Mouse (Mus musculus): ENCODE measurements at regions not wholly inside any gene's neighbourhood (a gene's known extent, or its start where the extent isn't known, plus 50 kb on each side); places are given as distances from the start of the nearest gene placed in this dataset.

DNA sequence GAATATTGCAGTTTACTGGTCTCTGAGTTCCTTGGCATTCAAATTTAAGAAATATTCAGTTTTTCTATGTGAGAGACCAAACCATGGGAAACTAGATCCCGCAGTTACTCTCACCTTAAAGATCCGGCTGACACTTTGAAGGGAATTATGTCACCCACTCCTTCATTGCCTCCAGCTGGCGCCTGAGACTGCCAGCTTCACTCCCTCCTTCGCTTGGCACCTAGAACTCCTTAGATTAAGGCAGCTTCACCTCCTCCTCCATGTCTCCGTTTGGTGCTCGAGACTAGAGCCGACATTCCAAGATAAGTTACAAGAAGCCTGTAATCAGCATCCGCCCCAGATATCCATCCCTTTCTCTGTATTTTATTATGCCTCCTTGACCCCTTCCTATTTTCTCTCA lies 269.3 kb upstream of the Slitrk4 start:
- DNase-seq (ENCODE audit: low spot score in 2 of 2), result peak; percentile 1 to 3

DNA sequence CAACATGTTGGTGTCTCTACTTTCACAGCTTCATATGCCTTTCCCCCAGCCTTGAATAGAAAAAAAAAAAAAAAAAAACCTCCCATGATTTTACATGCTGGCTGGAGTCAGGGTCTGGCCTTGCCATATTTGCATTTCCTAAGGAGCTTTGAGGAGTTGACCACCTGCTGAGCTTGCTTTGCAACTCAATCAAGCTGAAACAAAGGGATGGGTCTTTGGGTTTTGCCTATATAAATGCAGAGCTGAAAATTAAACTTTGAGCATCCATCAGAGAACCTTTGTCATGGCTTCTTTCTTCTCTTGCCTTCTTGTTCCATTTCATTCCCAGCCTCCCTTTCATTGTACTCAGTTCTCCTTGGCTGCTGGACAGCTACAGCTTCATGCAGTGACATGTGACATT lies 228.2 kb upstream of the Slitrk4 start:
- DNase-seq (ENCODE audit: low spot score in 2 of 2), result no peak
